Mouse (Mus musculus) CH12.LX (cell line): ENCODE data around the gene Npcd.

Experiments
- CHD2 ChIP-seq: IDR thresholded peaks from 2 replicates; pipeline ENCODE4 v1.6.1; 2011; ENCODE audit warnings: low read length, improper control_type of control experiment
- CTCF ChIP-seq, 2 experiments: IDR thresholded peaks in 1 of 2; conservative IDR thresholded peaks in 1 of 2; 2 replicates each; pipeline ENCODE4 v1.5.1; 2011 to 2012; ENCODE audit warnings: low read depth in 2 of 2, low read length in 2 of 2, improper control_type of control experiment in 1 of 2, inconsistent platforms in 1 of 2, mild to moderate bottlenecking in 1 of 2, moderate library complexity in 1 of 2
- EP300 ChIP-seq: IDR thresholded peaks from 2 replicates; pipeline ENCODE4 v1.6.1; 2011; ENCODE audit warnings: low read length, improper control_type of control experiment
- MAFK ChIP-seq: IDR thresholded peaks from 2 replicates; pipeline ENCODE4 v1.6.1; 2011; ENCODE audit warnings: low read length, improper control_type of control experiment; ENCODE audit not compliant: insufficient replicate concordance
- MYC ChIP-seq: IDR thresholded peaks from 2 replicates; pipeline ENCODE4 v1.6.1; 2011; ENCODE audit warnings: low read depth, mild to moderate bottlenecking, improper control_type of control experiment, low read length
- POLR2A ChIP-seq: IDR thresholded peaks from 2 replicates; pipeline ENCODE4 v1.6.1; 2011; ENCODE audit warnings: low read depth, mild to moderate bottlenecking, improper control_type of control experiment, low read length
- TBP ChIP-seq: conservative IDR thresholded peaks from 2 replicates; pipeline ENCODE4 v1.6.1; 2011; ENCODE audit warnings: low read depth, low read length, improper control_type of control experiment
- TCF12 ChIP-seq: IDR thresholded peaks from 2 replicates; pipeline ENCODE4 v1.6.1; 2014; ENCODE audit warnings: low read depth, mild to moderate bottlenecking, inconsistent platforms, low read length, improper control_type of control experiment
- USF1 ChIP-seq: IDR thresholded peaks from 2 replicates; pipeline ENCODE4 v1.6.1; 2014; ENCODE audit warnings: low read depth, mild to moderate bottlenecking, inconsistent platforms, low read length, improper control_type of control experiment
- ZC3H11A ChIP-seq: IDR thresholded peaks from 2 replicates; pipeline ENCODE4 v1.6.1; 2012; ENCODE audit warnings: low read depth, mild to moderate bottlenecking, inconsistent platforms, low read length, improper control_type of control experiment
- ZNF384 ChIP-seq: IDR thresholded peaks from 2 replicates; pipeline ENCODE4 v1.6.1; 2012; ENCODE audit warnings: low read depth, low read length, improper control_type of control experiment, inconsistent platforms

DNA sequence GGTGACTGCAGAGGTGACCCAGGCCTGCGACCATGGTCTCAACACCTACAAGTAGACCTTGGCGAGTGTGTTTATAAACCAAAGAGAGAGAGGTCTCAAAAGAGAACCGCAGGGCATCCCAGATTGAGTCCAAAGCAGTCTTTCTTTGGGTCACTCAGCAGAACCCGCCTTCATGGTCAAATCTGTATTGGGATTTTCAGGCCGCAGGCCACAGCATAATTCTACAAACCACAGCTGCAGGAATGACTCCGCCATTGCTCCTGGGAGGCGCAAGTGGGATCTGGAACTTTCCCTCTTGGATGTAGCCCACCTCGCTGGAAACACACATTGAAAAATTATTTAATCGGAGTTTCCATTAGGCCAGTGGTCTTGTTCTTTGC, 834 bp upstream of the Npcd start:
- TF ChIP-seq ZNF384 (no peak), TCF12 (no peak), TBP (no peak), CTCF (conservative IDR thresholded peaks at IDR 0.05 in 1 of 2, IDR thresholded peaks at IDR 0.05 in 1 of 2; ENCODE audit: low read depth in 2 of 2, low read length in 2 of 2) (no peak), EP300 (no peak), USF1 (no peak), MAFK (no peak), CHD2 (no peak), ZC3H11A (no peak), POLR2A (no peak), MYC (no peak)
